Mouse (Mus musculus) liver, embryonic 11.5 days (tissue): ENCODE measurements around the gene Glrp1. TPM values are rescaled to one million over a fixed set of nuclear protein-coding genes. Genes with fewer than 3 reads are reported as not detected.

Source experiments
- ATAC-seq: fragments of 200-750 bp; cut with Nextera tagmentation; replicated peaks from 2 replicates; pipeline ENCODE4 v1.8.0; 2017; ENCODE audit warnings: moderate number of reproducible peaks, mild to moderate bottlenecking, moderate TSS enrichment, moderate library complexity; ENCODE audit not compliant: low FRiP score
- DNase-seq: peaks from one replicate; pipeline ENCODE4 v3.0.0-alpha.2; 2017; ENCODE audit warnings: low spot score
- H3K27ac ChIP-seq: fragments of 300-500 bp; sonication (generic); 2 replicates; pipeline ENCODE4 v1.5.1; 2014; ENCODE audit warnings: mild to moderate bottlenecking, low read depth, low read length, control low read depth
- H3K27me3 ChIP-seq: fragments of 300-500 bp; sonication (generic); replicated peaks from 2 replicates; pipeline ENCODE4 v1.6.1; 2014; ENCODE audit warnings: low read length, mixed read lengths; ENCODE audit not compliant: control insufficient read depth, insufficient read depth
- H3K36me3 ChIP-seq: fragments of 300-500 bp; sonication (generic); 2 replicates; pipeline ENCODE4 v1.6.1; 2014; ENCODE audit warnings: mild to moderate bottlenecking, low read length, moderate library complexity, mixed read lengths; ENCODE audit not compliant: control insufficient read depth, insufficient read depth
- H3K4me1 ChIP-seq: fragments of 300-500 bp; sonication (generic); replicated peaks from 2 replicates; pipeline ENCODE4 v1.6.1; 2014; ENCODE audit warnings: low read length, mixed read lengths; ENCODE audit not compliant: control insufficient read depth, insufficient read depth
- H3K4me2 ChIP-seq: fragments of 300-500 bp; sonication (generic); 2 replicates; pipeline ENCODE4 v1.6.1; 2014; ENCODE audit warnings: mild to moderate bottlenecking, control low read depth, moderate library complexity
- H3K4me3 ChIP-seq: fragments of 300-500 bp; sonication (generic); 2 replicates; pipeline ENCODE4 v1.5.1; 2014; ENCODE audit warnings: low read depth, low read length, control low read depth
- H3K9ac ChIP-seq: fragments of 300-500 bp; sonication (generic); 2 replicates; pipeline ENCODE4 v1.6.1; 2014; ENCODE audit warnings: low read depth, low read length, control low read depth
- H3K9me3 ChIP-seq: fragments of 300-500 bp; sonication (generic); 2 replicates; pipeline ENCODE4 v1.6.1; 2016; ENCODE audit warnings: low read length, inconsistent platforms, mixed read lengths; ENCODE audit not compliant: control insufficient read depth
- WGBS: fragments of 180-500 bp; shearing (Covaris S2); extraction: QIAGEN DNeasy Blood & Tissue Kit; methylation state at CpG from one replicate; pipeline ENCODE4 v1.1.7; 2014; 5-methylcytosine and 5-hydroxymethylcytosine counted together
- polyA plus RNA-seq: library from polyadenylated mRNA; unstranded; fragments of >200 nt; fragmentation: Nextera tagmentation; extraction: Ambion mirVana; gene quantifications from 2 replicates; pipeline ENCODE4 v1.2.1, GENCODE M21; 2014

The Glrp1 gene
- polyA plus RNA-seq: 0.08 TPM in 1 of 2 replicates, not detected in the other

DNA sequence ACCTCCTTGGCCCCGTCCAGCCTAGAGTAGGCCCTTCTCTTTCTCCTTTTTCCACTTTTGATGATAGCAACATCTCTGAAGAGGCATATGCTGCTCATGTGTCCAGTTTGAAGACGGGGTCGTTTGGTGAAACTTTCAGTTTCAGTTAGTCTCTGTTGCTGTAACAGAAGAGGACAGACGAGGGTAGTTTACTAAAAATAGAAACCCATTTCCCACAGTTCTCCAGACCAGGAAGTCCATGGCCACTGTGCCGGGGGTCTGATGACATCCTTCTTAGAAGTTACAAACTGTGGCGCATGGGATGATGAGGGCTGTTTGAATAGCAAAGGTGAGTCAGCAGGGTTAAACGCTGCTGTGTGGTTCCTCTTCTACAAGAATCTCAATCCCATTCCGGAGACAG is at the start of gene Glrp1:
Gene Glrp1, minus strand, starts transcription at position 278 of the 400 bp plus-strand sequence.
- WGBS: 56% methylated on average over 8 of the region's 8 CpGs
- ATAC-seq: no peak

DNA sequence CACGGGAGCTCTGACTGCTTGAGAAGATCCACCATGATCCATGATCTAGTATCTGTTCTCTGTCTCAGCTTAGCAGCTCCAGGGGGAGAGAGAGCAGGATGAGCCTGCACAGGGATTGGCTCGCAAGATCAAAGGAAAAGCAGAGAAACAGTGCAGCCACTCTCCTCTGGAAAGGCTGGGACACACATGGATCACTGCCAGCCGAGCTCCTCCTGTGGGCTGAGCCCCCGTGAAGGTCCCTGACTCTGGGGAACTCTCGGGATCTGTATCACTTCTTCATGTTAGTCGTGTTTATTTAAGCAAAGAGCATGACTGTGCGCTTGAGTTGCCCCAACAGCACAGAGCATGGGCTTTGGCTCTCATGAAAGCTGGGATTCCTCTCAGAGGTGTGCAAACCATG is 49.4 kb upstream of the Glrp1 start:
- H3K9ac ChIP-seq: no peak overlapping the region
- H3K4me3 ChIP-seq: no peak overlapping the region
- ATAC-seq (no peak), DNase-seq (no peak)
- H3K36me3 ChIP-seq: no peaks in the 10 kb centered on the region
- H3K27ac ChIP-seq: no peak overlapping the region
- no peaks in the 10 kb centered on the region; the same call in 1 of the 2 replicates for H3K27me3 ChIP-seq
- H3K9me3 ChIP-seq: peaks cover 2% of the 10 kb centered on the region; the same call in 1 of the 2 replicates
- H3K4me1 ChIP-seq: 0 out of 2 replicates have a peak, but pooled peaks cover 4% of the 10 kb centered on the region
- WGBS: 27% methylated on average over 7 of the region's 7 CpGs
- no peak overlapping the region for H3K4me2 ChIP-seq

More for the DNA sequence above, at the start of gene Glrp1:
- Histone ChIP-seq H3K27ac (no peak within 1 kb of the TSS), H3K9me3 (no peaks in the 10 kb centered on the region), H3K4me3 (no peak within 1 kb of the TSS), H3K4me2 (peak within 1 kb of the TSS; percentile 18; the same call in 1 of the 2 replicates), H3K36me3 (no peaks in the 10 kb centered on the region), H3K9ac (no peak within 1 kb of the TSS), H3K27me3 (no peaks in the 10 kb centered on the region), H3K4me1 (peaks cover 8% of the 10 kb centered on the region)
- no peak for DNase-seq

GRCm38 (mm10) chr1:88558793-88559192 is 48.9 kb upstream of the Glrp1 start:
- Histone ChIP-seq H3K27ac (no peak overlapping the region), H3K36me3 (no peaks in the 10 kb centered on the region), H3K9ac (no peak overlapping the region), H3K9me3 (peaks cover 2% of the 10 kb centered on the region; the same call in 1 of the 2 replicates), H3K27me3 (no peaks in the 10 kb centered on the region; the same call in 1 of the 2 replicates), H3K4me3 (no peak overlapping the region), H3K4me1 (0 out of 2 replicates have a peak, but pooled peaks cover 4% of the 10 kb centered on the region), H3K4me2 (no peak overlapping the region)
- DNase-seq: no peak
- no peak for ATAC-seq

GRCm38 (mm10) chr1:88556401-88556800 is 46.5 kb upstream of the Glrp1 start:
- Histone ChIP-seq H3K9ac (no peak overlapping the region), H3K27me3 (no peaks in the 10 kb centered on the region; the same call in 1 of the 2 replicates), H3K36me3 (no peaks in the 10 kb centered on the region), H3K4me2 (no peak overlapping the region), H3K4me3 (no peak overlapping the region), H3K9me3 (peaks cover 2% of the 10 kb centered on the region; the same call in 1 of the 2 replicates), H3K4me1 (peaks cover 4% of the 10 kb centered on the region; the same call in 1 of the 2 replicates), H3K27ac (no peak overlapping the region)
- ATAC-seq: no peak
- WGBS: 77% methylated on average over 11 of the region's 11 CpGs
- no peak for DNase-seq

- Histone ChIP-seq H3K4me3 (no peak overlapping the region), H3K36me3 (no peaks in the 10 kb centered on the region), H3K9me3 (peaks cover 2% of the 10 kb centered on the region; the same call in 1 of the 2 replicates), H3K27me3 (no peaks in the 10 kb centered on the region), H3K4me2 (no peak overlapping the region), H3K27ac (no peak overlapping the region), H3K9ac (no peak overlapping the region), H3K4me1 (peaks cover 4% of the 10 kb centered on the region; the same call in 1 of the 2 replicates)
- 0 out of 2 replicates have a peak, but pooled peaks have one; percentile 29 for ATAC-seq
- whole genome bisulfite sequencing: 27% methylated on average over 7 of the region's 7 CpGs
- no peak for DNase-seq
Observed at GRCm38 (mm10) chr1:88553500-88554187, 43.8 kb upstream of the Glrp1 start.

DNA sequence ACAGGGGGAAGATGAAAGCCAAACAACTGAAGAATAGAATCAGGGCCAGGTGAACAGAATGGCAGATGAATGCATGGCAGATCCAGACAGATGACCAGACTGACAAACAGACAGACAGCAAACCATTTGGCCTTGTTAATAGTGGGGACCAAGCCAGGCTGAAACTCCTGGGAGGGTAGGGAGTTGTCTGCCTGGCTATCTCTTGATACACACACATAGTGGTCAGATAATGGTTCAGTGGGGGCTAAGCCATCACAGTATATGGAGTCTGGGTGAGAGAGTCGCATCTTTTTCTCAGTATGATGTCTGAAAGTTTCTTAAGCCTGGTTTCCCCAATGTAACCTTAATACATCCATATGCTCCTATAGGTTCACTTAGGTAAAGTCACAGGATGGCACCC is 39.4 kb upstream of the Glrp1 start:
- DNase-seq (no peak), ATAC-seq (peak; percentile 64; the same call in 1 of the 2 replicates)
- Histone ChIP-seq H3K27ac (no peak overlapping the region), H3K9ac (no peak overlapping the region), H3K4me3 (no peak overlapping the region), H3K9me3 (no peaks in the 10 kb centered on the region), H3K27me3 (no peaks in the 10 kb centered on the region), H3K4me1 (peaks cover 4% of the 10 kb centered on the region; the same call in 1 of the 2 replicates), H3K4me2 (no peak overlapping the region), H3K36me3 (no peaks in the 10 kb centered on the region)
- WGBS: 76% methylated on average over 1 of the region's 1 CpGs

DNA sequence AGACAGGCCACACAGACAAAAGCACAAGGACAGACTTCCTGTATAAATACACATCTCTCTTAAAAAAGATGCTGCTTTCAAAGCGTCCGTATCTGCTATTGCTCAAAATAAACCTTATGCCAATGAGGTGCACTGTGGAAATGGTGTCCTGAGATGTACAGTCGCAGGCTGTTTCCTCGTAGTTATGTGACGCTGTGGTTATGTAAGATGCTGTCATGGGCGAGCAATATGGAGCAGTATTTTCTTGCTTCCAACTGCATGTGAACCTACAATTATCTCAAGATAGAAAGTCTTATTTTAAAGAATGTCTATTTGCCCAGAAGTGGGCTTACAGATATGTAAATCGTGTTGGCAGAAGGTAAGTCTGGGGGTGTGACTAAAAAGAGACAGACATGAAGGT is 37.3 kb upstream of the Glrp1 start:
- DNase-seq: no peak
- no peak for ATAC-seq
- WGBS: 77% methylated on average over 7 of the region's 7 CpGs
- no peak overlapping the region for H3K4me2 ChIP-seq
- no peaks in the 10 kb centered on the region for H3K27me3 ChIP-seq
- no peaks in the 10 kb centered on the region for H3K9me3 ChIP-seq
- H3K4me3 ChIP-seq: no peak overlapping the region
- no peak overlapping the region for H3K27ac ChIP-seq
- H3K4me1 ChIP-seq: peaks cover 4% of the 10 kb centered on the region; the same call in 1 of the 2 replicates
- H3K9ac ChIP-seq: no peak overlapping the region
- H3K36me3 ChIP-seq: no peaks in the 10 kb centered on the region

DNA sequence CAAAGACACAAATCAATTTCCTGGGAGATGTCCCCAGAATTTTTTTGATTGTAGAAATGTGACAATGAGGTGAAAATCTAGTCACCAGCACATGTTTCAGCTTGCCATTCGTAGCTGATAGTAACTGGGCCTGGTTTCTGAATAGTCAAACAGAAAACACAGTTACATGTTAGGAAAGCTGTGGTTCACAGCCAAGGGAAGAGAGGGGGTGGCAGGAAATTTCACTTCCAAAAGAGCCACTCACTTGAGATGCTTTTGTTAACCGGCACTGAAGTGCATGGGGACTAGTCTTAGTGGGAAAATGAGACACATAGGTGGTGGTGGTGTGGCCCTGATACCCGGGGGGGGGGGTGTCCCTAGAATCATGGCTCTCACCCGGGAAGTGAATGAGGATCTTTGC is 33.7 kb upstream of the Glrp1 start:
- no peaks in the 10 kb centered on the region for H3K27me3 ChIP-seq
- H3K27ac ChIP-seq: no peak overlapping the region
- H3K4me1 ChIP-seq: no peaks in the 10 kb centered on the region
- no peak overlapping the region for H3K4me3 ChIP-seq
- H3K4me2 ChIP-seq: no peak overlapping the region
- WGBS: 64% methylated on average over 4 of the region's 4 CpGs
- no peak for DNase-seq
- no peak overlapping the region for H3K9ac ChIP-seq
- H3K9me3 ChIP-seq: no peaks in the 10 kb centered on the region
- no peak for ATAC-seq
- H3K36me3 ChIP-seq: no peaks in the 10 kb centered on the region

- 65% methylated on average over 3 of the region's 3 CpGs for WGBS
- H3K36me3 ChIP-seq: no peaks in the 10 kb centered on the region
Observed at GRCm38 (mm10) chr1:88539823-88540222, 30.0 kb upstream of the Glrp1 start.

More at GRCm38 (mm10) chr1:88539823-88540222, 30.0 kb upstream of the Glrp1 start:
- Histone ChIP-seq H3K9ac (no peak overlapping the region), H3K4me1 (no peaks in the 10 kb centered on the region), H3K27me3 (no peaks in the 10 kb centered on the region), H3K4me3 (no peak overlapping the region), H3K9me3 (no peaks in the 10 kb centered on the region), H3K4me2 (no peak overlapping the region), H3K27ac (no peak overlapping the region)
- no peak for ATAC-seq
- no peak for DNase-seq
